Mouse (Mus musculus) lung, embryonic 16.5 days (tissue): ENCODE data around the gene Fcer1g. TPM values are rescaled to one million over a fixed set of nuclear protein-coding genes. Genes with fewer than 3 reads are reported as not detected.
A peak's percentile ranks its signal among the peaks of the same experiment; 100 is the strongest.

Experiments
- ATAC-seq: fragments of 200-750 bp; cut with Nextera tagmentation; 2 replicates; pipeline ENCODE4 v1.8.0; 2017; ENCODE audit warnings: low read depth, mild to moderate bottlenecking, moderate library complexity
- H3K27ac ChIP-seq: fragments of 300-500 bp; sonication (generic); 2 replicates; pipeline ENCODE4 v1.5.1; 2014; ENCODE audit warnings: mild to moderate bottlenecking, control low read depth, low read length
- H3K27me3 ChIP-seq: fragments of 300-500 bp; sonication (generic); 2 replicates; pipeline ENCODE4 v1.6.1; 2014; ENCODE audit warnings: low read depth, low read length, mixed read lengths; ENCODE audit not compliant: control insufficient read depth, insufficient read depth
- H3K36me3 ChIP-seq: fragments of 300-500 bp; sonication (generic); 2 replicates; pipeline ENCODE4 v1.6.1; 2014; ENCODE audit warnings: low read length; ENCODE audit not compliant: control insufficient read depth, insufficient read depth
- H3K4me1 ChIP-seq: fragments of 300-500 bp; sonication (generic); replicated peaks from 2 replicates; pipeline ENCODE4 v1.6.1; 2014; ENCODE audit warnings: low read length, mixed read lengths; ENCODE audit not compliant: control insufficient read depth, insufficient read depth
- H3K4me2 ChIP-seq: fragments of 300-500 bp; sonication (generic); 2 replicates; pipeline ENCODE4 v1.6.1; 2014; ENCODE audit warnings: low read depth, low read length, control low read depth
- H3K4me3 ChIP-seq: fragments of 300-500 bp; sonication (generic); 2 replicates; pipeline ENCODE4 v1.5.1; 2014; ENCODE audit warnings: mild to moderate bottlenecking, low read length, control low read depth
- H3K9ac ChIP-seq: fragments of 300-500 bp; sonication (generic); 2 replicates; pipeline ENCODE4 v1.6.1; 2014; ENCODE audit warnings: low read length, control low read depth
- H3K9me3 ChIP-seq: fragments of 300-500 bp; sonication (generic); 2 replicates; pipeline ENCODE4 v1.6.1; 2016; ENCODE audit warnings: low read length; ENCODE audit not compliant: control insufficient read depth
- WGBS: fragments of 180-500 bp; shearing (Covaris S2); extraction: QIAGEN DNeasy Blood & Tissue Kit; methylation state at CpG from one replicate; pipeline ENCODE4 v1.1.7; 2014; 5-methylcytosine and 5-hydroxymethylcytosine counted together
- polyA plus RNA-seq: library from polyadenylated mRNA; unstranded; fragments of >200 nt; fragmentation: Nextera tagmentation; extraction: Ambion mirVana; gene quantifications from 2 replicates; pipeline ENCODE4 v1.2.1, GENCODE M21; 2015

Gene Fcer1g
- polyA plus RNA-seq, 1 experiment from 2014 or later, result 52.8 TPM

GRCm38 (mm10) chr1:171189046-171189445 lies 45.1 kb downstream of the Fcer1g start:
- ATAC-seq, result peak; percentile 42
- peaks cover 23% of the 10 kb centered on the region for H3K27me3 ChIP-seq
- H3K4me3 ChIP-seq, result no peak overlapping the region
- H3K27ac ChIP-seq, result 0 out of 2 replicates have a peak overlapping the region, but pooled peaks have one; percentile 30
- no peaks in the 10 kb centered on the region for H3K9me3 ChIP-seq
- no peak overlapping the region for H3K9ac ChIP-seq
- peak overlapping the region; percentile 26; the same call in 1 of the 2 replicates for H3K4me2 ChIP-seq
- H3K4me1 ChIP-seq, result peaks cover 10% of the 10 kb centered on the region
- no peaks in the 10 kb centered on the region for H3K36me3 ChIP-seq
- 3% methylated on average over 8 of the region's 8 CpGs for WGBS

DNA sequence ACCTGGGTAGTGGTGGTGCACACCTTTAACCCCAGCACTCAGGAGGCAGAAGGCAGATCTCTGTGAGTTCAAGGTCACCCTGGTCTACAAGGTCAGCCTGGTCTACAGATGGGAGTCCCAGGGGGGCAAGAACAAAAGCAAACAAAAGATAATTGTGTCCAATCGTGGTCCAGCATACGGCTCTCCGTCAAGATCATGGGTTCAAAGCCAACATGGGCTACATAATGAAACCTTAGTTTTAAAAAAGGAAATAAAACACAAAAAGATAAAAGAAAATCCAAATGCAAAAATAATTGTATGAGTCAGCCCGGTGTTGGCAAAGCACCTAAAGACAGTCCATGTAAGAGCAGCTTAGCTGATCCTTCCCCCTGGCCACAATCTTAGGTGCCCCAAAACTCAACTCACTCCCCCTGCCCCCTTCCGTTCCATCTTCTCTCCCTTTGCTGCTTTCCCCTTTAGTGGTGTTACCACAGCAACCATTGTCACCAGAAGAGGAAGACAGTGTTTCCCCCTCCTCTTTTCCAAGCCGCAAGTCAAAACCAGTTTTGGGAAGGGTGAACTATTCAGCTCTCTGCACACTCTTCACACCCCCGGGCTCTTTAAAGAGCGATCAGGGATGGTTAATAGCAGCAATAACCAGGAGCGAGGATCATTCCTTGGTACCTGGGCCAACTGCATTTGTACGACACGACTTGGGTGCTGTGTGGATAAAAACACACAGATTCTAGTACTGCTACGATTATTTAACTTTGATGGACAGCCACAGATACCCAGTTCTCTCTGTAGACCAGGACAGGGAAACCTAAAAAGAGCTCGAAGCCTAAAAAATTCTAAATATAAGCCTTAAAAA lies 46.1 kb downstream of the Fcer1g start:
- no peak overlapping the region for H3K4me2 ChIP-seq
- H3K9me3 ChIP-seq, result no peaks in the 10 kb centered on the region
- 69% methylated on average over 13 of the region's 13 CpGs for WGBS
- peaks cover 9% of the 10 kb centered on the region for H3K4me1 ChIP-seq
- no peak overlapping the region for H3K9ac ChIP-seq
- H3K27ac ChIP-seq, result no peak overlapping the region
- no peaks in the 10 kb centered on the region for H3K36me3 ChIP-seq
- no peak for ATAC-seq
- H3K27me3 ChIP-seq, result peaks cover 14% of the 10 kb centered on the region
- no peak overlapping the region for H3K4me3 ChIP-seq

DNA sequence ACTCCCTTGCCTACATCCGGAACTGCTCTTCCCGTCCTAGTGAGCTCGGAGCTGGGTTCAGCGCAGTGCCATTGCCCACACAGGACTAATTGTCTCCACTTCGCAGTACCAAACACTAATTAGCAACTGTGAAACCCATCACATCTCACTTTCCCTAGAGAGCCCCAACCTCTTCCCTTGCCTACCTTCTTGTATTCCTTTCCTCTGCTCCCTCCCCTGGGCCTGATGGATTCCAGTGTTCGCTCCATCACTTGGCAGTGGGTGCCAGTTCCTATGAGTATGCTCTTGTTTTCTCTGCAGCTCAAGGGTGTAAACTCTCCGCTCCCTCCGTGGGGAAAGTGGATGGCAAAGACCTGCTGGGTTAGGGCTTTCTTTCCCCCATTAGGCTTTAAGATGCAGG lies 48.5 kb downstream of the Fcer1g start:
- H3K27me3 ChIP-seq, result no peaks in the 10 kb centered on the region
- no peak overlapping the region for H3K27ac ChIP-seq
- H3K4me1 ChIP-seq, result peaks cover 8% of the 10 kb centered on the region
- no peak for ATAC-seq
- H3K36me3 ChIP-seq, result no peaks in the 10 kb centered on the region
- no peak overlapping the region for H3K4me3 ChIP-seq
- WGBS, result 55% methylated on average over 8 of the region's 8 CpGs
- no peak overlapping the region for H3K4me2 ChIP-seq
- H3K9me3 ChIP-seq, result no peaks in the 10 kb centered on the region
- no peak overlapping the region for H3K9ac ChIP-seq

DNA sequence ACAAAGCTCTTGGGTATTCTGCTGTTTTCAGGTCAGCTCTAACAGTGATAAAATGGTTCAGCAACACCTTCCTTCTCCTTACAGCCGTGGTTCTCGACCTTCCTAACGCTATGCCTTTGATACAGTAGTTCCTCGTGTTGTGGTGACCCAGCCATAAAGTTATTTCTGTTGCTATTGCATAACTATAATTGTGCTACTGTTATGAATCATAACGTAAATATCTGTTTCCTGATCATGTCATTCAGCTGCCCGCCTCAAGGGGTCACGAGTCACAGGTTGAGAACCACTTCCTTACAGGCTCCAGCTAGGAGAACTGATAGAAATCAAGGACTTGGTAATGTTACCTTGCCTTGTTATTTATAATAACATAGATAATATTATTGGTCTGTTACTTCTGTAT lies 49.9 kb downstream of the Fcer1g start:
- Histone ChIP-seq H3K9ac (no peak overlapping the region), H3K4me3 (no peak overlapping the region), H3K36me3 (no peaks in the 10 kb centered on the region), H3K4me1 (peaks cover 5% of the 10 kb centered on the region), H3K9me3 (no peaks in the 10 kb centered on the region), H3K27me3 (no peaks in the 10 kb centered on the region), H3K4me2 (no peak overlapping the region), H3K27ac (peak overlapping the region; percentile 12; the same call in 1 of the 2 replicates)
- 47% methylated on average over 7 of the region's 7 CpGs for WGBS
- ATAC-seq, result peak; percentile 34; the same call in 1 of the 2 replicates

DNA sequence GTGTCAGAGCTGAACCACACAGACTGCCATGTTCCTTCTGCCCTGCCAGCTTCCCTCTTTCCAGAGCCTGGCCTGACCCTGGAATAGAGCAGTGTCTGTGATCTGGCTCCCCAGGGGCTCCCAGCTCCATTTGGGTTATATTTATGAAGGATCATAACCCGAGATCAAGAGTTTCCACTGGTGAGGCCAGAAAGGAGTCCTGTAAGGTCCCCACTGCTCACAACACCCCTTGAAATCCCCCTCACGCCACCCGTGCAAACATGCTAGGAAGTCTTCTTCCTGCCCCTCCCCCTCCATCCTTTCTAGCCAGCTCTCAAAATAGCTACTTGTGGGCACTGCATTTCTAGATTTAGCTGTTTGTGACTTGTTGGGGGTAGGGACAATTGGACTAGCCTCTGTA lies 50.5 kb downstream of the Fcer1g start:
- H3K9me3 ChIP-seq, result no peaks in the 10 kb centered on the region
- H3K27ac ChIP-seq, result no peak overlapping the region; the same call in 1 of the 2 replicates
- H3K4me1 ChIP-seq, result no peaks in the 10 kb centered on the region
- no peak overlapping the region for H3K4me3 ChIP-seq
- no peaks in the 10 kb centered on the region for H3K36me3 ChIP-seq
- H3K27me3 ChIP-seq, result no peaks in the 10 kb centered on the region
- no peak overlapping the region for H3K9ac ChIP-seq
- 39% methylated on average over 3 of the region's 3 CpGs for WGBS
- H3K4me2 ChIP-seq, result no peak overlapping the region
- peak; percentile 45; the same call in 1 of the 2 replicates for ATAC-seq

- Histone ChIP-seq H3K9ac (no peak overlapping the region), H3K27ac (no peak overlapping the region), H3K4me2 (no peak overlapping the region), H3K9me3 (no peaks in the 10 kb centered on the region), H3K27me3 (no peaks in the 10 kb centered on the region), H3K36me3 (no peaks in the 10 kb centered on the region), H3K4me1 (no peaks in the 10 kb centered on the region), H3K4me3 (no peak overlapping the region)
- WGBS, result 74% methylated on average over 3 of the region's 3 CpGs
- ATAC-seq, result no peak
Measured at GRCm38 (mm10) chr1:171183025-171183424, 51.1 kb downstream of the Fcer1g start.

Other genes starting within 250 kb of the Fcer1g start
- gene Fcgr4, start 215.4 kb downstream of the Fcer1g start, polyA plus RNA-seq, result 0.39 and 0.84 TPM in 2 replicates
- 12.7 and 19.3 TPM in 2 replicates for gene Fcgr3, start 169.4 kb downstream of the Fcer1g start, polyA plus RNA-seq
- gene Cfap126, start 120.4 kb downstream of the Fcer1g start, polyA plus RNA-seq, result 15.7 and 20.4 TPM in 2 replicates
- 263 and 285 TPM in 2 replicates for gene Sdhc, start 83.8 kb downstream of the Fcer1g start, polyA plus RNA-seq
- gene Mpz, start 83.7 kb downstream of the Fcer1g start, polyA plus RNA-seq, result 0.78 and 1.3 TPM in 2 replicates
- 6.6 and 7.2 TPM in 2 replicates for gene Pcp4l1, start 38.1 kb downstream of the Fcer1g start, polyA plus RNA-seq
- 0.19 and 0.23 TPM in 2 replicates for gene Nr1i3, start 20.4 kb downstream of the Fcer1g start, polyA plus RNA-seq
- 32.0 and 33.3 TPM in 2 replicates for gene Tomm40l, start 11.9 kb downstream of the Fcer1g start, polyA plus RNA-seq
- 13.3 and 111 TPM in 2 replicates for gene Apoa2, start 9.3 kb downstream of the Fcer1g start, polyA plus RNA-seq
- gene Adamts4, start 16.1 kb upstream of the Fcer1g start, polyA plus RNA-seq, result 8.4 and 9.2 TPM in 2 replicates
- gene Ndufs2, start 17.0 kb upstream of the Fcer1g start, polyA plus RNA-seq, result 227 and 230 TPM in 2 replicates
- gene B4galt3, start 36.0 kb upstream of the Fcer1g start, polyA plus RNA-seq, result 92.6 and 98.6 TPM in 2 replicates
- gene Ppox, start 46.8 kb upstream of the Fcer1g start, polyA plus RNA-seq, result 53.9 and 56.8 TPM in 2 replicates
- 69.8 and 76.0 TPM in 2 replicates for gene Usp21, start 53.6 kb upstream of the Fcer1g start, polyA plus RNA-seq
- 109 and 111 TPM in 2 replicates for gene Ufc1, start 60.7 kb upstream of the Fcer1g start, polyA plus RNA-seq
- 52.0 and 52.1 TPM in 2 replicates for gene Dedd, start 94.8 kb upstream of the Fcer1g start, polyA plus RNA-seq
- 43.5 and 44.9 TPM in 2 replicates for gene Nit1, start 111.3 kb upstream of the Fcer1g start, polyA plus RNA-seq
- 86.4 and 99.8 TPM in 2 replicates for gene Pfdn2, start 111.3 kb upstream of the Fcer1g start, polyA plus RNA-seq
- gene Klhdc9, start 126.4 kb upstream of the Fcer1g start, polyA plus RNA-seq, result 3.8 and 4.4 TPM in 2 replicates
- 7.4 and 9.4 TPM in 2 replicates for gene Nectin4, start 135.7 kb upstream of the Fcer1g start, polyA plus RNA-seq
- 2.6 and 3.2 TPM in 2 replicates for gene Arhgap30, start 154.6 kb upstream of the Fcer1g start, polyA plus RNA-seq
- gene Usf1, start 176.9 kb upstream of the Fcer1g start, polyA plus RNA-seq, result 73.6 and 81.7 TPM in 2 replicates
- 5.9 and 8.4 TPM in 2 replicates for gene Tstd1, start 184.5 kb upstream of the Fcer1g start, polyA plus RNA-seq
- gene F11r, start 203.2 kb upstream of the Fcer1g start, polyA plus RNA-seq, result 134 and 145 TPM in 2 replicates